Mouse (Mus musculus) midbrain, postnatal 0 days (tissue): ENCODE measurements around the gene Ccl7. TPM values are rescaled to one million over a fixed set of nuclear protein-coding genes. Genes with fewer than 3 reads are reported as not detected.

ENCODE experiments used
- ATAC-seq: fragments of 200-750 bp; cut with Nextera tagmentation; 2 replicates; pipeline ENCODE4 v1.8.0; 2017; ENCODE audit warnings: moderate number of reproducible peaks, mild to moderate bottlenecking, moderate TSS enrichment, moderate library complexity; ENCODE audit not compliant: low FRiP score
- DNase-seq: peaks from one replicate; pipeline ENCODE4 v3.0.0-alpha.2; 2015; ENCODE audit warnings: low spot score
- H3K27ac ChIP-seq: fragments of 300-500 bp; sonication (generic); 2 replicates; pipeline ENCODE4 v1.5.1; 2014; ENCODE audit warnings: low read depth, mild to moderate bottlenecking, low read length, mixed read lengths
- H3K27me3 ChIP-seq: fragments of 300-500 bp; sonication (generic); 2 replicates; pipeline ENCODE4 v1.6.1; 2014; ENCODE audit warnings: low read length, control low read depth, mixed read lengths; ENCODE audit not compliant: insufficient read depth
- H3K36me3 ChIP-seq: fragments of 300-500 bp; sonication (generic); 2 replicates; pipeline ENCODE4 v1.6.1; 2014; ENCODE audit warnings: low read length, control low read depth, mixed read lengths; ENCODE audit not compliant: insufficient read depth
- H3K4me1 ChIP-seq: fragments of 300-500 bp; sonication (generic); 2 replicates; pipeline ENCODE4 v1.6.1; 2014; ENCODE audit warnings: mild to moderate bottlenecking, control low read depth, antibody characterized with exemption, low read length, mixed read lengths; ENCODE audit not compliant: insufficient read depth
- H3K4me2 ChIP-seq: fragments of 300-500 bp; sonication (generic); 2 replicates; pipeline ENCODE4 v1.6.1; 2014; ENCODE audit warnings: low read depth, mild to moderate bottlenecking, low read length, mixed read lengths; ENCODE audit not compliant: poor library complexity, severe bottlenecking
- H3K4me3 ChIP-seq: fragments of 300-500 bp; sonication (generic); 2 replicates; pipeline ENCODE4 v1.5.1; 2014; ENCODE audit warnings: low read depth, mild to moderate bottlenecking, low read length, moderate library complexity
- H3K9ac ChIP-seq: fragments of 300-500 bp; sonication (generic); replicated peaks from 2 replicates; pipeline ENCODE4 v1.6.1; 2014; ENCODE audit warnings: mild to moderate bottlenecking, low read length, moderate library complexity, mixed read lengths; ENCODE audit not compliant: poor library complexity, severe bottlenecking
- H3K9me3 ChIP-seq: fragments of 300-500 bp; sonication (generic); 2 replicates; pipeline ENCODE4 v1.6.1; 2016; ENCODE audit warnings: low read length, control low read depth
- CTCF ChIP-seq: IDR thresholded peaks from 2 replicates; pipeline ENCODE4 v1.5.1; 2016; ENCODE audit warnings: antibody characterized with exemption, mild to moderate bottlenecking
- WGBS: fragments of 180-500 bp; shearing (Covaris S2); extraction: QIAGEN DNeasy Blood & Tissue Kit; methylation state at CpG from one replicate; pipeline ENCODE4 v1.1.7; 2014; 5-methylcytosine and 5-hydroxymethylcytosine counted together
- polyA plus RNA-seq: library from polyadenylated mRNA; unstranded; fragments of >200 nt; fragmentation: Nextera tagmentation; extraction: Ambion mirVana; gene quantifications from 2 replicates; pipeline ENCODE4 v1.2.1, GENCODE M21; 2015
- total RNA-seq: library from RNA; depleted of rRNA; stranded (reverse); fragments of >200 nt; gene quantifications from 2 replicates; pipeline ENCODE4 v1.2.3, GENCODE M21; 2014

The Ccl7 gene
- total and polyA plus RNA-seq, 2 experiments from 2014 or later: 1.5 to 2.0 TPM

DNA sequence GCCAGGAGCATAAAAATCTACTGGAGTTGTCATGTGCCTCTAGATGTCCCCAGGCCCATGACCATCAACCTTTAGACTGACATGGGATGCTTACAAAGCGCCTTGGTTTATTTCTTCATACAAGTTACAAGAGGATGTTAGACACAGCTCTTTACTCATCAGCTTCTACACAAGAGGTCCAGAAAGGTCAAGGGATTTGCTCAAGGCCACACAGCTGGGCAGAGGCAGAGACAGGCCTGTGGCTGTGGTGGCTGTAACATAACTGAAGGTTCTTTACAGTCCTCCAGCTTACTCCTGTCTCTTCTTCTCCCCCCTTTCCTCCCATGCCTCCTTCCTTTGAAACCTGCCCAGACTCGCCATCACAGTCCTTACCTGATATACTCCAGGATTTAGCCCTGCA is 15.3 kb upstream of the Ccl7 start:
- DNase-seq (no peak), ATAC-seq (no peak)
- Histone ChIP-seq H3K4me1 (no peaks in the 10 kb centered on the region), H3K4me2 (no peak overlapping the region), H3K4me3 (no peak overlapping the region), H3K27me3 (no peaks in the 10 kb centered on the region), H3K27ac (no peak overlapping the region), H3K9me3 (no peaks in the 10 kb centered on the region), H3K36me3 (no peaks in the 10 kb centered on the region), H3K9ac (no peak overlapping the region)
- WGBS: 74% methylated on average over 2 of the region's 2 CpGs
- no peak for TF ChIP-seq CTCF

- Histone ChIP-seq H3K4me1 (no peaks in the 10 kb centered on the region), H3K9me3 (no peaks in the 10 kb centered on the region), H3K27me3 (no peaks in the 10 kb centered on the region), H3K36me3 (no peaks in the 10 kb centered on the region), H3K9ac (no peak overlapping the region), H3K27ac (no peak overlapping the region), H3K4me2 (no peak overlapping the region), H3K4me3 (no peak overlapping the region)
- TF ChIP-seq CTCF: no peak
- no peak for ATAC-seq
- DNase-seq: no peak
Measured at GRCm38 (mm10) chr11:82032136-82032535, 13.4 kb upstream of the Ccl7 start.

DNA sequence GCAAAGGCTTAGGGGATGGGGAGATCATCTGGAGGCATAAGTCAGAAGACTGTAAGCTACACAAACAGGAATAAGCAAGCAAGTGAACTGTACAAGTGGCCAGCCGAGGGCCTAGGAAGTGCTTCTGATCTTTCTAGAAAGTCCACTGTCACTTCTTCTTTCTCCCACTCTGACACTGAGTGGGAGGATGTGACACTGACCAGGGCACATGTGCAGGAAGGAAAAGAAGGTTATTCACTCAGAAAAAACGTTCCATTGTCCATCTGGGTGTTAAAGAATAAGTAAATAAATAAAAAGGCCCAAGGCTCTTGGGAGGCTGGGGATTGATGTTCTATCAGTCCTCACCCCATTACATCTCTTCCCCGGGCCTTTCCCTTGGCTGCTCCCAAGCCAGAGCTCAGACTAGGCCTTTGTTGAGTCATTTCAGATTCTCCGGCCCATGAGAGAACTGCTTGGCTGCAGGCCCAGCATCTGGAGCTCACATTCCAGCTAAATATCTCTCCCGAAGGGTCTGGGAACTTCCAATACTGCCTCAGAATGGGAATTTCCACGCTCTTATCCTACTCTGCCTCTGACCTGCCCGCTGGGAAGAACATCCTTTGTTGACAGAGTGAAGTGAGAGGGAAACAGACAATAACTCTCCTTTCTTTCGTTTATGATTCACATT is 12.7 kb upstream of the Ccl7 start:
- H3K4me2 ChIP-seq: no peak overlapping the region
- TF ChIP-seq CTCF: no peak
- 43% methylated on average over 8 of the region's 8 CpGs for WGBS

GRCm38 (mm10) chr11:82034446-82034845 is 11.1 kb upstream of the Ccl7 start:
- Histone ChIP-seq H3K4me2 (no peak overlapping the region), H3K9me3 (no peaks in the 10 kb centered on the region), H3K4me3 (no peak overlapping the region), H3K36me3 (no peaks in the 10 kb centered on the region), H3K27ac (no peak overlapping the region), H3K27me3 (no peaks in the 10 kb centered on the region), H3K9ac (no peak overlapping the region), H3K4me1 (no peaks in the 10 kb centered on the region)
- DNase-seq (no peak), ATAC-seq (no peak)
- WGBS: 80% methylated on average over 7 of the region's 7 CpGs
- no peak for TF ChIP-seq CTCF

More for the DNA sequence above, 12.7 kb upstream of the Ccl7 start:
- H3K4me3 ChIP-seq: no peak overlapping the region
- H3K9me3 ChIP-seq: no peaks in the 10 kb centered on the region
- H3K9ac ChIP-seq: no peak overlapping the region
- H3K27ac ChIP-seq: no peak overlapping the region
- no peaks in the 10 kb centered on the region for H3K27me3 ChIP-seq
- no peak for ATAC-seq
- H3K36me3 ChIP-seq: no peaks in the 10 kb centered on the region
- DNase-seq: peak; percentile 51
- H3K4me1 ChIP-seq: no peaks in the 10 kb centered on the region

DNA sequence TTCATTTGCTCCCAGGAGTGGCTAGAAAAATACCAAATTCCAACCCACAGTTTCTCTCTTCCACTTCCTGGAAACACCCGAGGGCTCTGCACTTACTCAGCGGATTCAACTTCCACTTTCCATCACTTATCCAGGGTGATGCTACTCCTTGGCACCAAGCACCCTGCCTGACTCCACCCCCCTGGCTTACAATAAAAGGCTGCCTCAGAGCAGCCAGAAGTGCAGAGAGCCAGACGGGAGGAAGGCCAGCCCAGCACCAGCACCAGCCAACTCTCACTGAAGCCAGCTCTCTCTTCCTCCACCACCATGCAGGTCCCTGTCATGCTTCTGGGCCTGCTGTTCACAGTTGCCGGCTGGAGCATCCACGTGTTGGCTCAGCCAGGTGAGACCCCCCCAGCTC is 10.2 kb upstream of the Ccl7 start, which contains the start of gene Ccl2:
Gene Ccl2, plus strand, starts transcription at position 216 of the 400 bp plus-strand sequence.
- Histone ChIP-seq H3K4me3 (no peak within 1 kb of the TSS), H3K9me3 (no peaks in the 10 kb centered on the region), H3K27me3 (no peaks in the 10 kb centered on the region), H3K4me1 (no peaks in the 10 kb centered on the region), H3K9ac (no peak within 1 kb of the TSS), H3K4me2 (no peak within 1 kb of the TSS), H3K36me3 (no peaks in the 10 kb centered on the region), H3K27ac (no peak within 1 kb of the TSS)
- no peak for TF ChIP-seq CTCF
- peak; percentile 82 for DNase-seq
- 0 out of 2 replicates have a peak, but pooled peaks have one; percentile 31 for ATAC-seq
- 40% methylated on average over 5 of the region's 5 CpGs for WGBS

GRCm38 (mm10) chr11:82035857-82036256 is 9.7 kb upstream of the Ccl7 start:
- Histone ChIP-seq H3K4me2 (no peak overlapping the region), H3K4me1 (no peaks in the 10 kb centered on the region), H3K9ac (no peak overlapping the region), H3K4me3 (no peak overlapping the region), H3K9me3 (no peaks in the 10 kb centered on the region), H3K27me3 (no peaks in the 10 kb centered on the region), H3K36me3 (no peaks in the 10 kb centered on the region), H3K27ac (no peak overlapping the region)
- DNase-seq (no peak), ATAC-seq (no peak)
- TF ChIP-seq CTCF: no peak
- 72% methylated on average over 2 of the region's 2 CpGs for WGBS
